Mouse (Mus musculus) liver, embryonic 14.5 days (tissue): ENCODE measurements around the gene Tmem110. TPM values are rescaled to one million over a fixed set of nuclear protein-coding genes. Genes with fewer than 3 reads are reported as not detected.

Experiments
- ATAC-seq: fragments of 200-750 bp; cut with Nextera tagmentation; 2 replicates; pipeline ENCODE4 v1.8.0; 2017; ENCODE audit warnings: moderate number of reproducible peaks, mild to moderate bottlenecking, moderate library complexity; ENCODE audit not compliant: insufficient read depth
- DNase-seq, 3 experiments: peaks; one replicate each; pipeline ENCODE4 v3.0.0-alpha.2; 2012 to 2013; ENCODE audit warnings: low read depth in 3 of 3, low spot score in 3 of 3
- H3K27ac ChIP-seq: fragments of 300-500 bp; sonication (generic); 2 replicates; pipeline ENCODE4 v1.5.1; 2014; ENCODE audit warnings: moderate library complexity, mild to moderate bottlenecking, control low read depth, inconsistent platforms
- H3K27me3 ChIP-seq: fragments of 300-500 bp; sonication (generic); 2 replicates; pipeline ENCODE4 v1.6.1; 2014; ENCODE audit warnings: mild to moderate bottlenecking, low read length, moderate library complexity; ENCODE audit not compliant: control insufficient read depth, insufficient read depth
- H3K36me3 ChIP-seq: fragments of 300-500 bp; sonication (generic); replicated peaks from 2 replicates; pipeline ENCODE4 v1.6.1; 2014; ENCODE audit warnings: low read depth; ENCODE audit not compliant: control insufficient read depth, insufficient read depth
- H3K4me1 ChIP-seq, 2 experiments: fragments of 200-500 bp in 1 of 2; fragments of 300-500 bp in 1 of 2; sonication (generic) in 1 of 2; replicated peaks; 2 replicates each; pipeline ENCODE4 v1.6.1; 2012 to 2014; ENCODE audit warnings: antibody characterized with exemption in 1 of 2, inconsistent platforms in 1 of 2, low read length in 1 of 2; ENCODE audit not compliant: control insufficient read depth in 2 of 2, insufficient read depth in 2 of 2
- H3K4me2 ChIP-seq: fragments of 300-500 bp; sonication (generic); 2 replicates; pipeline ENCODE4 v1.6.1; 2014; ENCODE audit warnings: low read depth, mild to moderate bottlenecking, control low read depth, moderate library complexity
- H3K4me3 ChIP-seq, 2 experiments: fragments of 200-500 bp in 1 of 2; fragments of 300-500 bp in 1 of 2; sonication (generic) in 1 of 2; 2 replicates each; pipeline ENCODE4 v1.5.1; 2012 to 2014; ENCODE audit warnings: low read depth in 2 of 2, low read length in 2 of 2, mild to moderate bottlenecking in 2 of 2, control low read depth in 1 of 2, inconsistent platforms in 1 of 2, moderate library complexity in 1 of 2; ENCODE audit not compliant: insufficient read depth in 1 of 2
- H3K9ac ChIP-seq: fragments of 300-500 bp; sonication (generic); replicated peaks from 2 replicates; pipeline ENCODE4 v1.6.1; 2014; ENCODE audit warnings: mild to moderate bottlenecking, control low read depth, moderate library complexity
- H3K9me3 ChIP-seq: fragments of 300-500 bp; sonication (generic); 2 replicates; pipeline ENCODE4 v1.6.1; 2016; ENCODE audit warnings: low read length, mixed read lengths; ENCODE audit not compliant: control insufficient read depth
- CTCF ChIP-seq: IDR thresholded peaks from 2 replicates; pipeline ENCODE4 v1.5.1; 2016; ENCODE audit warnings: antibody characterized with exemption, low read depth, control low read depth
- EP300 ChIP-seq: IDR thresholded peaks from 2 replicates; pipeline ENCODE4 v1.6.1; 2016; ENCODE audit warnings: antibody characterized with exemption, low read depth
- WGBS: fragments of 180-500 bp; shearing (Covaris S2); extraction: QIAGEN DNeasy Blood & Tissue Kit; methylation state at CpG from one replicate; pipeline ENCODE4 v1.1.7; 2014; ENCODE audit not compliant: insufficient replicate concordance; 5-methylcytosine and 5-hydroxymethylcytosine counted together
- polyA plus RNA-seq, 2 experiments: library from polyadenylated mRNA; depleted of rRNA in 1 of 2; stranded (reverse) in 1 of 2; unstranded in 1 of 2; fragments of >200 nt; fragmentation: Nextera tagmentation in 1 of 2; extraction: Ambion mirVana in 1 of 2; gene quantifications; 2 replicates each; pipeline versions ENCODE4 v1.2.1 to v1.2.3; 2012 to 2014

Tmem110 gene
- polyA plus RNA-seq, 2 experiments = 6.2 to 8.2 TPM

DNA sequence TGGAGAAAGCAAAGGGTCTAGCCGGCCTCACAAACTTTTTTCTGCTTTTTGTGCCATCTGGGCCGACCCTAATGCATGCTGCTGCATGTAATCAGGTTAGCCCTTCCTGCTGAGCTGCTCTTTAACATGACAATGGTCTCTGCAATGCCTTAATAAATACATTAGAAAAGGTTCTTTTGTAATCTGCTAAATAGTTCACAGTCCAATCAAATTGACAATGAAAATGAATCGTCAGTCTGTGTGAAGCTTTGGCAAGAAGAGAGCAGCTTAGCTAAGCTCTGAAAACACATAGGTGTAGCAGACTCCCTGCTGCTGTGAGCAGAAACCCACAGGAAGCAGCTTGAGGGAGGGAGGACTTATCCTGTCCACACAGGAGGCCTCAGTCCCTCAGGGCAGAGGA, 74.6 kb downstream of the Tmem110 start:
- H3K9me3 ChIP-seq = no peaks in the 10 kb centered on the region

DNA sequence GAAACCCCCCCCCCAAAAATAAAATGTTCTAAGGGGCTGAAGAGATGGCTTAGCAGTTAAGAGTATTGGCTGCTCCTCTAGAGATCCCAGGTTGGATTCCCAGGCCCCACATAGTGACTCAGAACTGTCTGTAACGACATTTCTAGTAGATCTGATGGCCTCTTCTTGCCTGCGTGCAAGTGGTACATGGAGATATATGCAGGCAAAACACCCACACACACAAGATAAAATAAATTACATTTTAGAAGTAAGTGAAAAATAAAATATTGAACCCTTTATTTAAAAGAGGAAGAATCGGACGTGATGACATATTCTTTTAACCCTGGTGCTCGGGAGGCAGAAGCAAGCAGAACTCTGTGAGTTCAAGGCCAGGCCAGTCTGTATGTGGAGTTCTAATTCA, 77.2 kb downstream of the Tmem110 start:
- H3K36me3 ChIP-seq = no peaks in the 10 kb centered on the region
- H3K4me2 ChIP-seq = no peak overlapping the region
- H3K4me3 ChIP-seq = no peak overlapping the region
- ATAC-seq (no peak), DNase-seq (no peak)
- TF ChIP-seq CTCF (no peak), EP300 (no peak)
- H3K9ac ChIP-seq = no peak overlapping the region
- peaks cover 0 to 2% of the 10 kb centered on the region in 2 experiments; a peak in 1 of 4 replicates for H3K4me1 ChIP-seq
- H3K9me3 ChIP-seq = no peaks in the 10 kb centered on the region
- H3K27ac ChIP-seq = no peak overlapping the region
- no peaks in the 10 kb centered on the region for H3K27me3 ChIP-seq
- 61% methylated on average over 5 of the region's 5 CpGs for whole genome bisulfite sequencing

More for the DNA sequence above, 74.6 kb downstream of the Tmem110 start:
- no peak overlapping the region for H3K27ac ChIP-seq
- H3K4me1 ChIP-seq = 0 out of 4 replicates have a peak, but pooled peaks cover 0 to 2% of the 10 kb centered on the region in 2 experiments
- no peaks in the 10 kb centered on the region for H3K27me3 ChIP-seq
- H3K36me3 ChIP-seq = no peaks in the 10 kb centered on the region
- H3K4me3 ChIP-seq = no peak overlapping the region
- H3K4me2 ChIP-seq = no peak overlapping the region
- ATAC-seq (no peak), DNase-seq (no peak)
- no peak overlapping the region for H3K9ac ChIP-seq
- TF ChIP-seq CTCF (no peak), EP300 (no peak)
- WGBS = 52% methylated on average over 3 of the region's 3 CpGs

DNA sequence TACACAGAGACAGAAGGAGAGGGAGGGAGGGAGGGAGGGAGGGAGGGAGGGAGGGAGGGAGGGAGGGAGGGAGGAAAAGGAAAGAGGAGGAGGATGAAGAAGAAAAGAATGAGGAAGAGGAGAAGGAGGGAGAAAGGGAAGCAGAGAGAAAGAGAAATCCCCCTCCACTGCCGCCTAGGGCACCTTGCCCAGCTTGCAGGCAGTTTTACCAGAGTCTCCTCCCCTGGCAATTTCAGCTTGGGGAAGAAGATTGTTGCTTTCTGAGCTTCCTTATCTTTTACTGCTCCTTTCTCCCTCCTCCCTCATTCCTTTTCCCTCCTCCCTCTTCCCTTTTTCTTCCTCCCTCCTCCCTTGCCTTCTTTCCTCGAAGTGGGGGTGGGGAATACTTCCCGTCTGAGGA, 77.6 kb downstream of the Tmem110 start:
- WGBS = 33% methylated on average over 3 of the region's 3 CpGs

GRCm38 (mm10) chr14:30904307-30904706, 78.9 kb downstream of the Tmem110 start:
- Histone ChIP-seq H3K4me3 (no peak overlapping the region), H3K9ac (no peak overlapping the region), H3K27me3 (no peaks in the 10 kb centered on the region), H3K27ac (no peak overlapping the region), H3K4me2 (no peak overlapping the region), H3K4me1 (peaks cover 0 to 11% of the 10 kb centered on the region in 2 experiments; a peak in 2 of 4 replicates), H3K36me3 (no peaks in the 10 kb centered on the region), H3K9me3 (no peaks in the 10 kb centered on the region)
- ATAC-seq (no peak), DNase-seq (no peak)
- 53% methylated on average over 8 of the region's 8 CpGs for WGBS
- TF ChIP-seq EP300 (no peak), CTCF (no peak)

More for the DNA sequence above, 77.6 kb downstream of the Tmem110 start:
- Histone ChIP-seq H3K4me1 (peaks cover 0 to 5% of the 10 kb centered on the region in 2 experiments; a peak in 2 of 4 replicates), H3K36me3 (no peaks in the 10 kb centered on the region), H3K27ac (no peak overlapping the region), H3K9ac (no peak overlapping the region), H3K4me3 (no peak overlapping the region), H3K27me3 (no peaks in the 10 kb centered on the region), H3K4me2 (no peak overlapping the region), H3K9me3 (no peaks in the 10 kb centered on the region)
- ATAC-seq = no peak
- TF ChIP-seq CTCF (no peak), EP300 (no peak)
- DNase-seq = no peak

GRCm38 (mm10) chr14:30906001-30906400, 80.6 kb downstream of the Tmem110 start:
- ATAC-seq (no peak), DNase-seq (no peak)
- no peak overlapping the region for H3K9ac ChIP-seq
- peaks cover 0 to 11% of the 10 kb centered on the region in 2 experiments; a peak in 2 of 4 replicates for H3K4me1 ChIP-seq
- no peak overlapping the region for H3K4me2 ChIP-seq
- no peaks in the 10 kb centered on the region for H3K36me3 ChIP-seq
- no peak overlapping the region for H3K27ac ChIP-seq
- no peaks in the 10 kb centered on the region for H3K9me3 ChIP-seq
- 72% methylated on average over 6 of the region's 6 CpGs for WGBS
- TF ChIP-seq CTCF = no peak
- TF ChIP-seq EP300 = no peak
- H3K27me3 ChIP-seq = no peaks in the 10 kb centered on the region
- no peak overlapping the region for H3K4me3 ChIP-seq
